Mouse (Mus musculus) lung, postnatal 0 days (tissue): Measurements from ENCODE around the gene Ddx49.

ENCODE experiments used
- CTCF ChIP-seq: IDR thresholded peaks from 2 replicates; pipeline ENCODE4 v1.5.1; 2016; ENCODE audit warnings: antibody characterized with exemption, mild to moderate bottlenecking
- EP300 ChIP-seq: IDR thresholded peaks from 2 replicates; pipeline ENCODE4 v1.6.1; 2016; ENCODE audit warnings: antibody characterized with exemption, mild to moderate bottlenecking, control low read depth

- TF ChIP-seq CTCF (peak; percentile 70), EP300 (no peak)
Measured at GRCm38 (mm10) chr8:70309311-70309710, 7.0 kb upstream of the Ddx49 start.
